Mouse (Mus musculus): ENCODE measurements around the gene Lrrc75b. TPM values are rescaled to one million over a fixed set of nuclear protein-coding genes. Genes with fewer than 3 reads are reported as not detected.
A peak's percentile ranks its signal among the peaks of the same experiment; 100 is the strongest.
"Not testable (repeated sequence)": the region's sequence is repeated elsewhere in the genome, so short reads cannot be mapped to it uniquely, and the experiment has no call there.

Lrrc75b gene
- polyA plus RNA-seq, 1 experiment: 0.42 TPM

GRCm38 (mm10) chr10:75513306-75514067, 46.6 kb downstream of the Lrrc75b start:
- Histone ChIP-seq H3K4me3 (replicated peaks; ENCODE audit: control insufficient read depth, low read depth, low read length) (no peak overlapping the region), H3K27ac (ENCODE audit: control insufficient read depth, insufficient read depth, low read depth, low read length, poor library complexity) (no peak overlapping the region), H3K4me1 (ENCODE audit: control insufficient read depth, insufficient read depth, low read length) (no peaks in the 10 kb centered on the region; the same call in 1 of the 2 replicates)
- 77% methylated on average over 8 of the region's 8 CpGs for WGBS
- TF ChIP-seq CTCF (IDR thresholded peaks at IDR 0.05; ENCODE audit: control insufficient read depth, insufficient read depth, low read length) (no peak), POLR2A (IDR thresholded peaks at IDR 0.05; ENCODE audit: borderline replicate concordance, control insufficient read depth, low read depth, low read length) (no peak)

- WGBS: 92% methylated on average over 7 of the region's 7 CpGs
- Histone ChIP-seq H3K27ac (ENCODE audit: control insufficient read depth, insufficient read depth, low read depth, low read length, poor library complexity) (no peak overlapping the region), H3K4me3 (replicated peaks; ENCODE audit: control insufficient read depth, low read depth, low read length) (no peak overlapping the region), H3K4me1 (ENCODE audit: control insufficient read depth, insufficient read depth, low read length) (no peaks in the 10 kb centered on the region; the same call in 1 of the 2 replicates)
- TF ChIP-seq POLR2A (IDR thresholded peaks at IDR 0.05; ENCODE audit: borderline replicate concordance, control insufficient read depth, low read depth, low read length) (no peak), CTCF (IDR thresholded peaks at IDR 0.05; ENCODE audit: control insufficient read depth, insufficient read depth, low read length) (no peak)
Measured at GRCm38 (mm10) chr10:75512796-75513195, 47.3 kb downstream of the Lrrc75b start.

- Histone ChIP-seq H3K27ac (ENCODE audit: control insufficient read depth, insufficient read depth, low read depth, low read length, poor library complexity) (no peak overlapping the region), H3K4me1 (ENCODE audit: control insufficient read depth, insufficient read depth, low read length) (no peaks in the 10 kb centered on the region; the same call in 1 of the 2 replicates)
- WGBS: 94% methylated on average over 7 of the region's 7 CpGs
Measured at GRCm38 (mm10) chr10:75511897-75512296, 48.2 kb downstream of the Lrrc75b start.

DNA sequence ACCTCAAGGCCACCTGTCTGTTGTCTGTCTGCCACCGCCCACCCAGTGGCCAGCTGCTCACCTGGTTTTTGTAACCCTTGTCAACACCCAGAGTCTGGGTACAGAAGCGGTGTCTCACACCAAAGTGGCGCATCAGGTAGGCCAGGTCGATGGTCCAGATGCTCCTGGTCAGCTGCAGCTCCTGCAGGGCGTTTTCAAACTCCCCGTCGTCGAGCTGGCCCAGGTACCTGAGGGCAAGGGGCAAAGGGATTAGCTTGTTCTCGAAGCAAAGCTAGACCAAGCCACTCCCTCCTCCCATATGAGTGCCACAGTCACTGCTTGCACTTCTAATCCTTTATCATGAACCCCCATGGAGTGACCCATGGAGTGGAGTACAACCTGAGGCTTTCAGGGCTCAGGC, 49.1 kb downstream of the Lrrc75b start:
- TF ChIP-seq CTCF (IDR thresholded peaks at IDR 0.05; ENCODE audit: control insufficient read depth, insufficient read depth, low read length): no peak
- no peak for TF ChIP-seq POLR2A (IDR thresholded peaks at IDR 0.05; ENCODE audit: borderline replicate concordance, control insufficient read depth, low read depth, low read length)
- no peak overlapping the region for H3K27ac ChIP-seq (ENCODE audit: control insufficient read depth, insufficient read depth, low read depth, low read length, poor library complexity)
- 95% methylated on average over 9 of the region's 9 CpGs for WGBS
- H3K4me3 ChIP-seq (replicated peaks; ENCODE audit: control insufficient read depth, low read depth, low read length): no peak overlapping the region
- no peaks in the 10 kb centered on the region; the same call in 1 of the 2 replicates for H3K4me1 ChIP-seq (ENCODE audit: control insufficient read depth, insufficient read depth, low read length)

More at GRCm38 (mm10) chr10:75511897-75512296, 48.2 kb downstream of the Lrrc75b start:
- no peak overlapping the region for H3K4me3 ChIP-seq (replicated peaks; ENCODE audit: control insufficient read depth, low read depth, low read length)
- TF ChIP-seq POLR2A (IDR thresholded peaks at IDR 0.05; ENCODE audit: borderline replicate concordance, control insufficient read depth, low read depth, low read length) (no peak), CTCF (IDR thresholded peaks at IDR 0.05; ENCODE audit: control insufficient read depth, insufficient read depth, low read length) (no peak)

DNA sequence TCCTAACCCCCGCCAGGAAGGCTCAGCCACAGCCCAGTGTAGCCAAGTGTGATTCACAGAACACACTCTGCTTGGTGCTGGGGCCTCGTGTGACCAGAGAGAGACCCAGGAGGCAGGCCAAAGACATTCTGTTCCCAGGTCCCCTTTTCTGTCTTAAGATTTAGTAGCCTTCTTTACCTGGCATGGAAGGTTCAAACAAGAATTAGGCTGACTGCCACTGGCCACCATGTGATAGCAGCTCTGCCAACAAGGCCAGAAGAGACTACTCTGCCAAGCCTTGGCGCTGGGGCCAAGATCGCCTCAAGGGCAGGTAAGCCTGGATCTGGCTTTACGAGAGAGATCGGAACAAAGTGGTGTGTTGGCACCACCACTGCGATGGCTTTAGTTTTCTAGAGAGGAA, 49.7 kb downstream of the Lrrc75b start:
- Histone ChIP-seq H3K4me3 (replicated peaks; ENCODE audit: control insufficient read depth, low read depth, low read length) (no peak overlapping the region), H3K4me1 (ENCODE audit: control insufficient read depth, insufficient read depth, low read length) (no peaks in the 10 kb centered on the region; the same call in 1 of the 2 replicates), H3K27ac (ENCODE audit: control insufficient read depth, insufficient read depth, low read depth, low read length, poor library complexity) (no peak overlapping the region)
- 95% methylated on average over 7 of the region's 7 CpGs for WGBS
- no peak for TF ChIP-seq POLR2A (IDR thresholded peaks at IDR 0.05; ENCODE audit: borderline replicate concordance, control insufficient read depth, low read depth, low read length)

DNA sequence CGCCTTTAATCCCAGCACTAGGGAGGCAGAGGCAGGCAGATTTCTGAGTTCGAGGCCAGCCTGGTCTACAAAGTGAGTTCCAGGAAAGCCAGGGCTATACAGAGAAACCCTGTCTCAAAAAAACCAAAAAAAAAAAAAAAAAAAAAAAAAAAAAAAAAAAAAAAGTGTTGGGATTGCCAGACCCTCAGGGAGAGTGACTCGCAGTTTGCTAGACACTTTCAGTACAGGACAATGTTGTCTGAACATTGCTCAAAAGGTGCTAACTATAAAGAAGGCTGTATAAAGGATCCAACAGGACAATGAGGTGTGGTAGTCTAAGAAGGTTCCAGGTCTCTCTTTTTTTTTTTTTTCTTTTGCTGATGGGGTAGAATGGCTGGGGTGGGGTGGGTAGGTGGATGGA, 54.2 kb downstream of the Lrrc75b start:
- H3K4me1 ChIP-seq (ENCODE audit: control insufficient read depth, insufficient read depth, low read length); H3K4me3 ChIP-seq (replicated peaks; ENCODE audit: control insufficient read depth, low read depth, low read length); H3K27ac ChIP-seq (ENCODE audit: control insufficient read depth, insufficient read depth, low read depth, low read length, poor library complexity): not testable (repeated sequence)
- WGBS: 85% methylated on average over 3 of the region's 3 CpGs

DNA sequence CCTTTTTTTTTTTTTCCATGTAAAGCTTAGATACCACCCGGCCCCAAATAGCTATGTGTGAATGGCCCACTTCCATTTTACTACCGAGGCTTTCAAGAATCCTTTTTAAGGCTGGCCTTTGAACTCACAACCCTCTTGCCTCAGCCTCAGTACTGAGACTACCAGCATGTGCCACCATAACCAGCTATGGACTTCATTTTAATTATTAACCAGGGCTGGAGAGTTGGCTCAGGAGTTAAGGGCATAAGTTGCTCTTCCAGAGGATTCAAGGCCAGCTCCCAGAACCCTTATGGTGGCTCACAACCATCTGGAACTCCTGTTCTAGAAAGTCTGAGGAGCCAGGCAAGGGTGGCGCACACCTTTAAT, 55.0 kb downstream of the Lrrc75b start:
- Histone ChIP-seq H3K4me3 (replicated peaks; ENCODE audit: control insufficient read depth, low read depth, low read length) (no peak overlapping the region), H3K4me1 (ENCODE audit: control insufficient read depth, insufficient read depth, low read length) (peaks cover 1% of the 10 kb centered on the region; the same call in 1 of the 2 replicates), H3K27ac (ENCODE audit: control insufficient read depth, insufficient read depth, low read depth, low read length, poor library complexity) (peak overlapping the region; percentile 25; the same call in 1 of the 2 replicates)
- no peak for TF ChIP-seq POLR2A (IDR thresholded peaks at IDR 0.05; ENCODE audit: borderline replicate concordance, control insufficient read depth, low read depth, low read length)
- TF ChIP-seq CTCF (IDR thresholded peaks at IDR 0.05; ENCODE audit: control insufficient read depth, insufficient read depth, low read length): no peak
- 39% methylated on average over 3 of the region's 3 CpGs for WGBS

DNA sequence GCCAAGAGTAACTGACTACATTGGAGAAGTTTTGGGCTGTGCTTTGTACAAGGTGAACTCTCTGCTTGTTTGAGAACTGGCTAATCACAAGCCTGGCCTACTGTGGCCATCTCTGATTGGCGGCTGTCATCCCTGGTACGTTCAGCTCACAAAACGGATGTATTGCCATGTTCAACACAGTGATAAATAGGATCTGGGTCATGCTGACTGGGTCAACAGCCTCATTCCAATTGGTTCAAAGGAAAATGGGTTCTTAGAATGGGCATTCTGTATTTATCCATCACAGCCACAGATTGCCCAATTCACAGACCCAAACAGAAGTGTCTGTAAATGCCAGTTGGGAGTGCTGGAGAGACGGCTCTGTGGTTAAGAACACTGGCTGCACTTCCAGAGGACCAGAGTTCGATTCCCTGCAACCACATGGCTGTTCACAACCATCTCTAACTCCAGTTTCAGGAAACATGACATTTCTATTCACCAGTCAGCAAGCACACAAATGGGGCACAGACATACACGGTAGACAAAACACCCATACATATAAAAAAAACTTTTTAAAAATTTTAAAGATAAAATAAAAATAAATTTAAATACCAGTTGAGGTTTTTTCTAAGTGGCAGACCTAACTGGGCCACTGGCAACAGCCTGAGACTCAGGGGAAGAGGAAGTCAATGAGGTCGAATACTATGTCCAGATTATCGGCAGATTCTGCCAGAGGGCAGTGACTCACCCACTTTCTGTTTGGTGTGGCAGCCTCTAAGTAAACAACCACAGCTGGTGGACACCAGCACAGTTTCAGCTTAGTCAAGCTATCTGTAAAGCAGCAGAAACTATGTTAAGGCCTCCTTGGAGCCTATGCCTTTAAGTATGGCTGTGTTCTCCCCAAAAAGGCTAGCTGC, 55.6 kb downstream of the Lrrc75b start:
- WGBS: 38% methylated on average over 8 of the region's 8 CpGs
- Histone ChIP-seq H3K4me3 (replicated peaks; ENCODE audit: control insufficient read depth, low read depth, low read length) (no peak overlapping the region), H3K4me1 (ENCODE audit: control insufficient read depth, insufficient read depth, low read length) (peaks cover 3% of the 10 kb centered on the region; the same call in 1 of the 2 replicates), H3K27ac (ENCODE audit: control insufficient read depth, insufficient read depth, low read depth, low read length, poor library complexity) (peak overlapping the region; percentile 25; the same call in 1 of the 2 replicates)
- TF ChIP-seq CTCF (IDR thresholded peaks at IDR 0.05; ENCODE audit: control insufficient read depth, insufficient read depth, low read length): no peak
- no peak for TF ChIP-seq POLR2A (IDR thresholded peaks at IDR 0.05; ENCODE audit: borderline replicate concordance, control insufficient read depth, low read depth, low read length)
